Mouse (Mus musculus): ENCODE measurements around the gene Ric8b. TPM values are rescaled to one million over a fixed set of nuclear protein-coding genes. Genes with fewer than 3 reads are reported as not detected.
A peak's percentile ranks its signal among the peaks of the same experiment; 100 is the strongest.

The Ric8b gene
- total RNA-seq, 2 experiments from 2014 or later = 48.5 to 59.2 TPM

DNA sequence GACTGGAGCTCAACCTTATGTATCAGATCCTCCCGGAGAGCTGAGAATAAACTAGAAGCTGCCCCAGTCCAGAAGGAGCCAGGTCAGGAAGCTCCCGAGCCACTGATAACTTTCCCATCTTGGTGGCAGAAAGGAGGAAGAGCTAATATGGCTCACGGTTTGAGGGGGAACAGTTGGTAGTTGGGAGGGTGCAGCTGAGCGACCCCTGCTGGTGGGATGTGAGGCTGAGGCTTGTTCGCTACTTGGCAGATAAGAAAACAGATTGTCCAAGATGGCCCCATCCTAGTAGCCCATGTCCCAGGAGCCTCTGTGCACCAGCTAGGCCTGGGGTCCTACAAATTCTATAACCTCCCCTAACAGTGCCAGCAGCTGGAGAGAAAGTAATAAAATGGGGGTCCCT, 121.4 kb downstream of the Ric8b start:
- intact Hi-C loops (cut with DNase I) = no loop called here
- no peak for DNase-seq (ENCODE audit: low spot score in 2 of 2)

DNA sequence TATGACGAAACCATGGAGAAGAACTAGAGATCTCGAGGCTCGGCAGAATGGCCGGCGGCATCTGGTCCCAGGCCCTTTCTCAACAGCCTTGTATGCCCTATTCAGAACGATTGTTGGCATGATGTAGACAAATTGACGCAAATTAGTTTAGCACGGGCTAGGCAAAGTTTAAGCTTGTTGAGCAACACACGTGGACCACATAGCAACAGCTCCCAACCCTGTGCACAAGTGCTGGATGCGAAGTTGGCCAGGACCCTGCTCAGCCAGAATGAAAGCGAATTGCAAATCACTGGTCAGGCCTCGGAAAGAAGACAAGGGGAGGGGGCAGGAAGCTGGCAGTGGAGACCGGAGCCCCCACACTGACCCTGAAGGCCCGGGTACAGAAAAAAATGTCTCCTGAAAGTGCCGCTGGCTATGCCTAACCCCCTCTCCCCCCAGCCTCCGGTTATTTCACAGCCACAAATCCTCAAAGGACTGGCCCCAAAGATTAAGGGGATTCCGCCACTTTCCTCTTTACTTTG, 126.8 kb downstream of the Ric8b start:
- no peak for DNase-seq (ENCODE audit: low spot score in 2 of 2)
- intact Hi-C loops (cut with DNase I) = loop anchor here (10.0 kb wide), 1 partner anchor 209 kb away; no protein-coding TSS in a partner anchor

DNA sequence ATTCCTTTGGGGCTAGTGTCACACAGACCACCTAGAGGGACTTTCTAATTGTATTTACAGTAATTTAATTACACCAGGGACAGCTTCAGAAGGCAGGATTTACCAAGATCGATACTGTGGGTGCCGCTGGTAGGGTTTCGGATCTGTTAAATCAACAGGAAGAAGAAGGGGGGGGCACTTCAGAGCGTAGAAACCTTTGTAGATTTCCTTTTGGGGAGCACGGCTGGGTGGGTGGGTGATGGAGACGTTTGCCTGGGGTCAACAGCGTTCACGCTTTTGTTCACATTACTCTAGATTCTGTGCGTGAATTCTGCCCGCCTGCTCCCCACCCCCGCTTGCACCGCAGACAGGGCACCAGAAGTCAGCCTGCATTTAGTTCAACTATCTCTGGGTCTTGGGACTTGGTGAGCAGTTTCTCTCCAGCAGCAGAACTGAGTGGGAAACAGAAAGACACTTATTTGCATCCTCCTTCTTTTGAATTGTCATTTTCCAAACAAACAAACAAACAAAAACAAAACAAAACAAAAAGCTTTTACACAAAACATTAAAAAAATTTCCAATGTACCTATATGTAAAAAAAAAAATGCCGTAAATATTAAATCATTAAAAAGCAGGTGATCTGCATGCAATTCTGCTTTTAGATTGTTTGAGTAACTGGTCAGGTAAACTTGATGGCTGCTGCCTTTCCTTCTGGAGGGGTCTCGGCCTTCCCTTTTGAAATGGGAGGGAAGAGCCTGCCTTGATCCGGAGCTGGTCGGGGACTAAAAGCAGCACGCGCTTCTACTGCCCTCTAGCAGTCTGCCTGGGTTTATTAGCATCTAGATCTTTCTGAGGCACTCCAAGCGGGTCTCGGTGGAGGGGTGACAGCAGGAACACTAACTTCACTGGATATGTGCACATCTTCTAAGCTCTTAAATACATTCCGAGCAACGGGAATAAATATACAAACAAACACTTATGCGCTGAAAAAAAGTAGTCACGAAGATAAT, 127.6 kb downstream of the Ric8b start:
- DNase-seq (ENCODE audit: low spot score in 2 of 2) = peak; percentile 36 to 53
- intact Hi-C loops (cut with DNase I) = loop anchor here (1.0 to 10.0 kb wide), 5 partner anchors 32 to 528 kb away; no protein-coding TSS in a partner anchor

DNA sequence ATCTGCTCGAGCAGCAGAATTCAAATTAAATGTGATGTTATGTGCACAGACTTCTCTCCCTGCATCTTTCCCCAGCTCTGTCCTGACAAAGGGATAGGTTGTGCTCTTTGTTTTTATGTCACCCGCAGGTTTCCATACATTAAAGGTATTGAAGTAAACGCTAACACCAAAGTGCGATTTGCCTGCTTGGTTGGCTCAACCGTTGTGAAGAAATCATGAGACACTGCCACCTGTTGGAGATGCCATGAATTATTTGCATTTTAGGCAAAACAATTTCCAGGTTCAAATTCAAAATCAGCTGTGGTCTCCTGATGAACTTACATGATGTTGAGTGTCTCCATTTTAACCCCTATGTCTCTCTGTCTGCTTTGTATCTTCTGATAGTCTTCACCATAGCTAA, 129.2 kb downstream of the Ric8b start:
- peak; percentile 36 to 38 for DNase-seq (ENCODE audit: low spot score in 2 of 2)
- intact Hi-C loops (cut with DNase I) = loop anchor here (5.0 to 10.0 kb wide), 3 partner anchors 212 to 529 kb away; no protein-coding TSS in a partner anchor

DNA sequence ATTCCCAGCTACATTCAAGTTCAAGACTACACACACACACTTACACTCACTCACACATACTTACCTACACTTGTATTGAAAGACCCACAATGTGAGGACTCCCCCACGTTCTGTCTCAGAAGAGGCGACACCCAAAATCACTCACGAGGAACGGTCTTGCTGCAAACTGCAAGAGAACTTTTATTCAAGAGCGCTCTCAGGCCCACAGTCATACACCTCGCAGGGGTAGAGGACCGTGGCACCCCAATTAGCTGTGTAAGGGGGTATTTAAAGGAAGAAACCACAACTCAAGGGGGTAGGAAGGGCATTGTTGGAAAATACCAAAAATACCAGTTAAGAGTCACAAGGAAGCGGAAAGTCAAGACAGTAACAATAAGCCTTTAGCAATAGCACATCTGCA, 130.6 kb downstream of the Ric8b start:
- intact Hi-C loops (cut with DNase I) = loop anchor here (5.0 to 10.0 kb wide), 3 partner anchors 213 to 531 kb away; no protein-coding TSS in a partner anchor

DNA sequence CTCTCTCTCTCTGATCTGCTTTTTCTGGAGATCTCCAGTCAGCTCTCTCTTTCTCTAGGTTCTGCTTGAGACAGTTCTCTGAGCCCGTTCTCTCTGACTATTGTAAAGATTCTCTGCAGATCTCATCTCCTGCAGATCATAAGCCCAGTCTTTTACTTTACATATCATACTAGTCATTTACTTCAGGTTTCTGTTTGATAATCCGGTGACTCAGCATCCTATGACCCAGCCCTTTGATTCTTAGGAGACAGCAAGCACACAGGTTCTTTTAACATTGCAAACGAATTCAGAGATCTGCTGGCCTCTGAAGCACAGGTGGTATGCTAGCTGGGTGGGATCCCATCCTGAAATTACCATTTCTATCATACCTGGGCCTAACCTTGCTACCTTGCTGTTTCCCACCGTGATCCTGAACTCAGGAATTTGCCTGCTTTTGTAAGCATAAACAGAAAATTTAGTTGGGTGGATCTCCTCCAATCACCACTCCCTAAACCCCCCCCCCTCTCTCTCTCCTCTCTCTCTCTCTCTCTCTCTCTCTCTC, 133.3 kb downstream of the Ric8b start:
- no peak for DNase-seq (ENCODE audit: low spot score in 2 of 2)
- intact Hi-C loops (cut with DNase I) = no loop called here

More for the DNA sequence above, 130.6 kb downstream of the Ric8b start:
- DNase-seq (ENCODE audit: low spot score in 2 of 2) = no peak

DNA sequence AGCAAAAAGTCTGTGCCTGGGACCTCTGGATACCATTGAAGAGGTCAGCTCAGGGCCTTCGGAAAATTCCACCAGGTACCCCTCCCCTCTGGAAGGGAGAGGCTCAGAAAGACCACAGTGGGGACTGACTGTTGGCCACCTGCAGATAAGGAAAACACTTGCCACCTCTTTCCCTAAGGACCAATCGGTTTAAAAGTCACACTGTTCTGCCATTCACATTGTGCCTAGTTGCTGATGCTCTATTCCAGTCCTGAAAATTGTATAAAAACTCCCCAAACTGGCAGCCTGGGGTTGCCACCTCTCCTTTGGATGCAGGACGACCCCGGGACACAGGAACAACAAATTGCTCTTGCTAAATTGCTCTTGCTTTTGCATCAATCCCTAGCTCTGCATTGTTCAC, 135.0 kb downstream of the Ric8b start:
- intact Hi-C loops (cut with DNase I) = no loop called here

DNA sequence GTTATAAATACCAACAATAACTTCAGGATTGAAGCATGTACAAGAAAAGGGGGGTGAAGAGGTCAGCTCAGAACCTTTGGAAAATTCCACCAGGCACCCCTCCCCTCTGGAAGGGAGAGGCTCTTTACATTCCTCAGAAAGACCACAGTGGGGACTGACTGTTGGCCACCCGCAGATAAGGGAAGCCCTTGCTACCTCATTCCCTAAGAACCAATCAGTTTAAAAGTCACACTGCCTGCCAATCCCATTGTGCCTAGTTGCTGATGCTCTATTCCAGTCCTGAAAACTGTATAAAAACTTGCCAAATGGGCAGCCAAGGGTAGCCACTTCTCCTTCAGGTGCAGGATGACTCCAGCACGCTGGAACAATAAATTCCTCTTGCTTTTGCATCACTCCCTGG, 137.5 kb downstream of the Ric8b start:
- intact Hi-C loops (cut with DNase I) = no loop called here

More for the DNA sequence above, 135.0 kb downstream of the Ric8b start:
- DNase-seq (ENCODE audit: low spot score in 2 of 2) = no peak

More for the DNA sequence above, 137.5 kb downstream of the Ric8b start:
- no peak for DNase-seq (ENCODE audit: low spot score in 2 of 2)

Other genes with a start within 250 kb of the Ric8b start
- gene Rfx4, start 161.6 kb upstream of the Ric8b start, total RNA-seq (2021) = 10 to 100 TPM; 11.4 to 12.3 TPM
- gene Fhl4, start 184.9 kb downstream of the Ric8b start, total RNA-seq (2021) = 1 to 10 TPM in 1 of 2 experiments, under 1 TPM in 1; 0.55 to 1.3 TPM
- 10 to 100 TPM; 39.7 to 40.6 TPM for gene Tmem263, start 185.0 kb downstream of the Ric8b start, total RNA-seq (2021)
- 10 to 100 TPM; 14.8 to 17.3 TPM for gene Mterf2, start 210.4 kb downstream of the Ric8b start, total RNA-seq (2021)

Data from left cerebral cortex, postnatal 25 days (tissue).